Mouse (Mus musculus): ENCODE data around the gene Axin2. TPM values are rescaled to one million over a fixed set of nuclear protein-coding genes. Genes with fewer than 3 reads are reported as not detected.

The Axin2 gene
- polyA plus RNA-seq, 1 experiment, result 16.5 TPM

DNA sequence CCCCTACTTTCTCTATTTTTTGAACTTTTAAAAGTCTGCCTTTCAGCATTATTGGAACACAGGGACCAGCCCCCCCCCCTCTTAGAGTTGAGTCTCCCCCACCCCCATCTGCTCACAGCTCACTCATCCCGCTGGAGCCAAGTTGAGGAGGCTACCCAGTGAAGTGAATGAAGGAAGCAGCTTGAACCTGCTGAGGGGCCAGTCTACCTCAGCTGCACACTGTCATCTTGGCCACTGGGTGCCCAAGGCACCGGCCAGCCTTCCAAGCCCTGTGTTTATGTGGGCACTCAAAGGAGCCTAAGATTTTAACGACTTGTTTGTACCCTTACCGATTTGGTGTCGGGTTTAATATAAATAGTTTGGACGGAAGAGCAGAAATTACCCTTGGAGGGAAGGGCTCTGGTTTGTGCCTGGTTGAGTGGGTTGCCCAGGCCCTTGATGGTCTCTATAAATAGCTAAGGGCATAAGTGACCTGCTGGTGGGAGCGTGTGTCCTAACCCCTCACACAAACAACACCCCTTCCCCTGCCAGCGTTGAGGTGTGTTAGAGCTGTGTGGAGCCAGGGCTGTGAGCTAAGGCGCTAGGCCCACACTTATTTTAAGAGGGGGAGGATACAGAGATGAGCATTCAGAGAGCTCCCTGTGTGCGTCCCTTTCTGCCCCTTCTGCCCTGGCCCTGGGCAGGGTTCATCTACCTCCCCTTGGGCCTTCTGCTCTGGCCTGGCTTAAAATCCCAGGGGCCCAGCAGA is 6.4 kb downstream of the Axin2 start:
- no peak overlapping the region for H3K27ac ChIP-seq (ENCODE audit: control insufficient read depth, insufficient read depth, low read length)
- no peak overlapping the region for H3K4me3 ChIP-seq (ENCODE audit: control insufficient read depth, insufficient read depth, low read length)
- DNase-seq, result no peak
- H3K36me3 ChIP-seq (ENCODE audit: control insufficient read depth, insufficient read depth, low read length), result peaks cover 2% of the 10 kb centered on the region; the same call in 1 of the 2 replicates
- TF ChIP-seq POLR2A (IDR thresholded peaks at IDR 0.05; ENCODE audit: control insufficient read depth, extremely low read depth, insufficient read depth, low read length, poor library complexity) (no peak), CTCF (IDR thresholded peaks at IDR 0.05; ENCODE audit: borderline replicate concordance, control insufficient read depth, extremely low read depth, insufficient read depth, low read length, poor library complexity) (no peak)
- peaks cover 36% of the 10 kb centered on the region for H3K4me1 ChIP-seq (replicated peaks; ENCODE audit: control insufficient read depth, insufficient read depth, low read length)
- WGBS, result 86% methylated on average over 10 of the region's 10 CpGs
- H3K27me3 ChIP-seq (ENCODE audit: control insufficient read depth, insufficient read depth, low read length), result no peaks in the 10 kb centered on the region; the same call in 1 of the 2 replicates

GRCm38 (mm10) chr11:108927093-108927444 is 6.9 kb downstream of the Axin2 start:
- H3K27ac ChIP-seq (ENCODE audit: control insufficient read depth, insufficient read depth, low read length), result no peak overlapping the region
- H3K27me3 ChIP-seq (ENCODE audit: control insufficient read depth, insufficient read depth, low read length), result no peaks in the 10 kb centered on the region; the same call in 1 of the 2 replicates
- no peak for DNase-seq
- peaks cover 31% of the 10 kb centered on the region for H3K4me1 ChIP-seq (replicated peaks; ENCODE audit: control insufficient read depth, insufficient read depth, low read length)
- TF ChIP-seq POLR2A (IDR thresholded peaks at IDR 0.05; ENCODE audit: control insufficient read depth, extremely low read depth, insufficient read depth, low read length, poor library complexity), result no peak
- no peak for TF ChIP-seq CTCF (IDR thresholded peaks at IDR 0.05; ENCODE audit: borderline replicate concordance, control insufficient read depth, extremely low read depth, insufficient read depth, low read length, poor library complexity)
- peaks cover 8% of the 10 kb centered on the region for H3K36me3 ChIP-seq (ENCODE audit: control insufficient read depth, insufficient read depth, low read length)
- H3K4me3 ChIP-seq (ENCODE audit: control insufficient read depth, insufficient read depth, low read length), result no peak overlapping the region
- 90% methylated on average over 13 of the region's 13 CpGs for WGBS

- DNase-seq, result no peak
- 83% methylated on average over 8 of the region's 8 CpGs for WGBS
- H3K4me3 ChIP-seq (ENCODE audit: control insufficient read depth, insufficient read depth, low read length), result no peak overlapping the region
- no peak for TF ChIP-seq CTCF (IDR thresholded peaks at IDR 0.05; ENCODE audit: borderline replicate concordance, control insufficient read depth, extremely low read depth, insufficient read depth, low read length, poor library complexity)
- no peak for TF ChIP-seq POLR2A (IDR thresholded peaks at IDR 0.05; ENCODE audit: control insufficient read depth, extremely low read depth, insufficient read depth, low read length, poor library complexity)
- no peaks in the 10 kb centered on the region; the same call in 1 of the 2 replicates for H3K27me3 ChIP-seq (ENCODE audit: control insufficient read depth, insufficient read depth, low read length)
- peaks cover 18% of the 10 kb centered on the region for H3K36me3 ChIP-seq (ENCODE audit: control insufficient read depth, insufficient read depth, low read length)
- no peak overlapping the region for H3K27ac ChIP-seq (ENCODE audit: control insufficient read depth, insufficient read depth, low read length)
- peaks cover 21% of the 10 kb centered on the region for H3K4me1 ChIP-seq (replicated peaks; ENCODE audit: control insufficient read depth, insufficient read depth, low read length)
These were observed 7.9 kb downstream of the Axin2 start for GRCm38 (mm10) chr11:108928096-108928495.

DNA sequence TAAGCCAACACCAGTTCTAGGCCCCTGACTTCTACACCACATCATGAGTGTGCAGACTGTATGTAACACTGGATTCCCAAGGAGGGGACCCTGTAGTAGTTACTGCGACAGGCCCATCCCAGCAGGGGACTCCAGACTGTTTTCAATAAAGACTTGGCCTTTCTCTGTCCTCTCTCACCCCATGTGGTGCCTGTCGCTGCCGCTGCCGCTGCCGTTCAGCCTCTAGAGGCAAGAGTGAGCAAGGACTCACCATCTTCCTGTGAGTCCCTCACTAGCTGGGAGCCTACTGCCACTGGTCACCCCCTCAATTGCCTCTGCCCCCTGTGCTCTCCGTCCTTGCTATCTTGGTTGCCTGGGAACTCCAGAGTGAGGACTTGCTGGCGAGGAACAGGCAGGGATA is 8.6 kb downstream of the Axin2 start:
- TF ChIP-seq CTCF (IDR thresholded peaks at IDR 0.05; ENCODE audit: borderline replicate concordance, control insufficient read depth, extremely low read depth, insufficient read depth, low read length, poor library complexity) (no peak), POLR2A (IDR thresholded peaks at IDR 0.05; ENCODE audit: control insufficient read depth, extremely low read depth, insufficient read depth, low read length, poor library complexity) (no peak)
- Histone ChIP-seq H3K36me3 (ENCODE audit: control insufficient read depth, insufficient read depth, low read length) (peaks cover 19% of the 10 kb centered on the region), H3K4me1 (replicated peaks; ENCODE audit: control insufficient read depth, insufficient read depth, low read length) (peaks cover 14% of the 10 kb centered on the region), H3K4me3 (ENCODE audit: control insufficient read depth, insufficient read depth, low read length) (no peak overlapping the region), H3K27ac (ENCODE audit: control insufficient read depth, insufficient read depth, low read length) (no peak overlapping the region), H3K27me3 (ENCODE audit: control insufficient read depth, insufficient read depth, low read length) (no peaks in the 10 kb centered on the region)
- 86% methylated on average over 7 of the region's 7 CpGs for WGBS
- DNase-seq, result no peak

DNA sequence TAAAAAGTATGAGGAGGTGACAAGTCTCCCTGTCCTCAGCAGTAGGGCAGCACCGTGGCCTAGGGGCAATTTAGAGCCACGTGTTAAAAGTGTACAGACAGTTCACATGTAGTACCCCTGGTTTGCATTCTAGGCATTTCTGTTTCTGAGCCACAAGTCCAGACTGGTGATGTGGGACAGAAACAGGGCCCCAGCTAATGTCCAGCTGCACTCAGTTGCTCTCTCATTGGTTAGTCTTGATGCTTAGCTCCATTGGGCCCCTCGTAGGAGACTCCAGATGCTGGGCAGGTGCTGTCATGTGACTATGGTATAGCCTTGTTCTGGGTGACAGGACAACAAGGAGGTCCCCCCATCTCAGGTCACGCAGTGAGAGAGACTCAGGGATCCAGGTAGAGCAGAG is 9.0 kb downstream of the Axin2 start:
- Histone ChIP-seq H3K27ac (ENCODE audit: control insufficient read depth, insufficient read depth, low read length) (no peak overlapping the region), H3K4me3 (ENCODE audit: control insufficient read depth, insufficient read depth, low read length) (no peak overlapping the region), H3K27me3 (ENCODE audit: control insufficient read depth, insufficient read depth, low read length) (no peaks in the 10 kb centered on the region), H3K4me1 (replicated peaks; ENCODE audit: control insufficient read depth, insufficient read depth, low read length) (peaks cover 11% of the 10 kb centered on the region), H3K36me3 (ENCODE audit: control insufficient read depth, insufficient read depth, low read length) (peaks cover 23% of the 10 kb centered on the region)
- WGBS, result 86% methylated on average over 4 of the region's 4 CpGs
- TF ChIP-seq POLR2A (IDR thresholded peaks at IDR 0.05; ENCODE audit: control insufficient read depth, extremely low read depth, insufficient read depth, low read length, poor library complexity), result no peak
- TF ChIP-seq CTCF (IDR thresholded peaks at IDR 0.05; ENCODE audit: borderline replicate concordance, control insufficient read depth, extremely low read depth, insufficient read depth, low read length, poor library complexity), result no peak
- DNase-seq, result no peak

- WGBS, result 98% methylated on average over 6 of the region's 6 CpGs
- Histone ChIP-seq H3K27me3 (ENCODE audit: control insufficient read depth, insufficient read depth, low read length) (no peaks in the 10 kb centered on the region), H3K27ac (ENCODE audit: control insufficient read depth, insufficient read depth, low read length) (no peak overlapping the region), H3K36me3 (ENCODE audit: control insufficient read depth, insufficient read depth, low read length) (peaks cover 27% of the 10 kb centered on the region), H3K4me3 (ENCODE audit: control insufficient read depth, insufficient read depth, low read length) (no peak overlapping the region), H3K4me1 (replicated peaks; ENCODE audit: control insufficient read depth, insufficient read depth, low read length) (peaks cover 9% of the 10 kb centered on the region)
- no peak for DNase-seq
- TF ChIP-seq POLR2A (IDR thresholded peaks at IDR 0.05; ENCODE audit: control insufficient read depth, extremely low read depth, insufficient read depth, low read length, poor library complexity) (no peak), CTCF (IDR thresholded peaks at IDR 0.05; ENCODE audit: borderline replicate concordance, control insufficient read depth, extremely low read depth, insufficient read depth, low read length, poor library complexity) (no peak)
These were observed 9.6 kb downstream of the Axin2 start for GRCm38 (mm10) chr11:108929700-108930099.

Measured in thymus, adult 2 months (tissue).